Mouse (Mus musculus): Measurements from ENCODE around the gene Ano2. TPM values are rescaled to one million over a fixed set of nuclear protein-coding genes. Genes with fewer than 3 reads are reported as not detected.

Gene Ano2
- polyA plus RNA-seq, 1 experiment from 2014 or later, result 0.27 TPM

- 74% methylated on average over 6 of the region's 6 CpGs for WGBS
Observed at GRCm38 (mm10) chr6:125729471-125729870, 39.3 kb downstream of the Ano2 start.

GRCm38 (mm10) chr6:125729986-125730535, 39.8 kb downstream of the Ano2 start:
- Histone ChIP-seq H3K4me2 (ENCODE audit: low read depth, low read length) (no peak overlapping the region), H3K36me3 (ENCODE audit: control insufficient read depth, insufficient read depth, low read length) (no peaks in the 10 kb centered on the region), H3K4me3 (replicated peaks; ENCODE audit: low read length) (no peak overlapping the region), H3K4me1 (ENCODE audit: control insufficient read depth, insufficient read depth, low read length) (no peaks in the 10 kb centered on the region), H3K27me3 (ENCODE audit: control insufficient read depth, insufficient read depth, low read length) (no peaks in the 10 kb centered on the region), H3K9me3 (replicated peaks; ENCODE audit: control insufficient read depth, low read length) (no peaks in the 10 kb centered on the region), H3K9ac (ENCODE audit: low read length) (no peak overlapping the region), H3K27ac (ENCODE audit: low read length) (no peak overlapping the region)
- WGBS, result 62% methylated on average over 11 of the region's 11 CpGs
- no peak; the same call in 1 of the 2 replicates for ATAC-seq (ENCODE audit: insufficient read depth, low FRiP score)

More at GRCm38 (mm10) chr6:125729471-125729870, 39.3 kb downstream of the Ano2 start:
- no peaks in the 10 kb centered on the region for H3K9me3 ChIP-seq (replicated peaks; ENCODE audit: control insufficient read depth, low read length)
- H3K27me3 ChIP-seq (ENCODE audit: control insufficient read depth, insufficient read depth, low read length), result no peaks in the 10 kb centered on the region
- no peaks in the 10 kb centered on the region for H3K36me3 ChIP-seq (ENCODE audit: control insufficient read depth, insufficient read depth, low read length)
- H3K4me2 ChIP-seq (ENCODE audit: low read depth, low read length), result no peak overlapping the region
- no peak overlapping the region for H3K27ac ChIP-seq (ENCODE audit: low read length)
- no peak overlapping the region for H3K9ac ChIP-seq (ENCODE audit: low read length)
- no peak for ATAC-seq (ENCODE audit: insufficient read depth, low FRiP score)
- H3K4me1 ChIP-seq (ENCODE audit: control insufficient read depth, insufficient read depth, low read length), result no peaks in the 10 kb centered on the region
- H3K4me3 ChIP-seq (replicated peaks; ENCODE audit: low read length), result no peak overlapping the region

GRCm38 (mm10) chr6:125737511-125738285, 47.5 kb downstream of the Ano2 start:
- 34% methylated on average over 11 of the region's 11 CpGs for WGBS
- no peak overlapping the region for H3K9ac ChIP-seq (ENCODE audit: low read length)
- no peak overlapping the region for H3K27ac ChIP-seq (ENCODE audit: low read length)
- H3K4me1 ChIP-seq (ENCODE audit: control insufficient read depth, insufficient read depth, low read length), result no peaks in the 10 kb centered on the region
- ATAC-seq (ENCODE audit: insufficient read depth, low FRiP score), result no peak
- no peaks in the 10 kb centered on the region for H3K9me3 ChIP-seq (replicated peaks; ENCODE audit: control insufficient read depth, low read length)
- no peaks in the 10 kb centered on the region for H3K36me3 ChIP-seq (ENCODE audit: control insufficient read depth, insufficient read depth, low read length)
- no peak overlapping the region for H3K4me2 ChIP-seq (ENCODE audit: low read depth, low read length)
- H3K4me3 ChIP-seq (replicated peaks; ENCODE audit: low read length), result no peak overlapping the region
- no peaks in the 10 kb centered on the region for H3K27me3 ChIP-seq (ENCODE audit: control insufficient read depth, insufficient read depth, low read length)

- H3K27me3 ChIP-seq (ENCODE audit: control insufficient read depth, insufficient read depth, low read length), result no peaks in the 10 kb centered on the region
- ATAC-seq (ENCODE audit: insufficient read depth, low FRiP score), result 0 out of 2 replicates have a peak, but pooled peaks have one; percentile 33
- H3K4me2 ChIP-seq (ENCODE audit: low read depth, low read length), result no peak overlapping the region
- H3K36me3 ChIP-seq (ENCODE audit: control insufficient read depth, insufficient read depth, low read length), result no peaks in the 10 kb centered on the region
- H3K4me1 ChIP-seq (ENCODE audit: control insufficient read depth, insufficient read depth, low read length), result no peaks in the 10 kb centered on the region
- H3K4me3 ChIP-seq (replicated peaks; ENCODE audit: low read length), result no peak overlapping the region
- no peak overlapping the region for H3K27ac ChIP-seq (ENCODE audit: low read length)
- WGBS, result 87% methylated on average over 10 of the region's 10 CpGs
- H3K9me3 ChIP-seq (replicated peaks; ENCODE audit: control insufficient read depth, low read length), result no peaks in the 10 kb centered on the region
- H3K9ac ChIP-seq (ENCODE audit: low read length), result no peak overlapping the region
Observed at GRCm38 (mm10) chr6:125743203-125744100, 53.2 kb downstream of the Ano2 start.

GRCm38 (mm10) chr6:125747322-125747930, 57.2 kb downstream of the Ano2 start:
- H3K4me3 ChIP-seq (replicated peaks; ENCODE audit: low read length), result no peak overlapping the region
- no peak overlapping the region for H3K27ac ChIP-seq (ENCODE audit: low read length)
- no peak for ATAC-seq (ENCODE audit: insufficient read depth, low FRiP score)
- H3K36me3 ChIP-seq (ENCODE audit: control insufficient read depth, insufficient read depth, low read length), result no peaks in the 10 kb centered on the region
- no peak overlapping the region for H3K4me2 ChIP-seq (ENCODE audit: low read depth, low read length)
- 47% methylated on average over 10 of the region's 10 CpGs for WGBS
- H3K9ac ChIP-seq (ENCODE audit: low read length), result no peak overlapping the region
- H3K9me3 ChIP-seq (replicated peaks; ENCODE audit: control insufficient read depth, low read length), result no peaks in the 10 kb centered on the region
- no peaks in the 10 kb centered on the region for H3K27me3 ChIP-seq (ENCODE audit: control insufficient read depth, insufficient read depth, low read length)
- no peaks in the 10 kb centered on the region for H3K4me1 ChIP-seq (ENCODE audit: control insufficient read depth, insufficient read depth, low read length)

- 73% methylated on average over 3 of the region's 3 CpGs for WGBS
- Histone ChIP-seq H3K4me1 (ENCODE audit: control insufficient read depth, insufficient read depth, low read length) (no peaks in the 10 kb centered on the region), H3K4me2 (ENCODE audit: low read depth, low read length) (no peak overlapping the region), H3K27ac (ENCODE audit: low read length) (no peak overlapping the region), H3K27me3 (ENCODE audit: control insufficient read depth, insufficient read depth, low read length) (no peaks in the 10 kb centered on the region), H3K4me3 (replicated peaks; ENCODE audit: low read length) (no peak overlapping the region), H3K36me3 (ENCODE audit: control insufficient read depth, insufficient read depth, low read length) (no peaks in the 10 kb centered on the region), H3K9ac (ENCODE audit: low read length) (no peak overlapping the region), H3K9me3 (replicated peaks; ENCODE audit: control insufficient read depth, low read length) (no peaks in the 10 kb centered on the region)
- ATAC-seq (ENCODE audit: insufficient read depth, low FRiP score), result no peak
Observed at GRCm38 (mm10) chr6:125748646-125749045, 58.4 kb downstream of the Ano2 start.

- H3K4me1 ChIP-seq (ENCODE audit: control insufficient read depth, insufficient read depth, low read length), result no peaks in the 10 kb centered on the region
- no peak for ATAC-seq (ENCODE audit: insufficient read depth, low FRiP score)
- 70% methylated on average over 11 of the region's 11 CpGs for WGBS
- no peaks in the 10 kb centered on the region for H3K27me3 ChIP-seq (ENCODE audit: control insufficient read depth, insufficient read depth, low read length)
- H3K4me2 ChIP-seq (ENCODE audit: low read depth, low read length), result no peak overlapping the region
- no peak overlapping the region for H3K9ac ChIP-seq (ENCODE audit: low read length)
- H3K9me3 ChIP-seq (replicated peaks; ENCODE audit: control insufficient read depth, low read length), result no peaks in the 10 kb centered on the region
- no peak overlapping the region for H3K4me3 ChIP-seq (replicated peaks; ENCODE audit: low read length)
- H3K27ac ChIP-seq (ENCODE audit: low read length), result no peak overlapping the region
- H3K36me3 ChIP-seq (ENCODE audit: control insufficient read depth, insufficient read depth, low read length), result no peaks in the 10 kb centered on the region
Observed at GRCm38 (mm10) chr6:125762851-125763519, 72.8 kb downstream of the Ano2 start.

GRCm38 (mm10) chr6:125773256-125773655, 83.0 kb downstream of the Ano2 start:
- Histone ChIP-seq H3K27me3 (ENCODE audit: control insufficient read depth, insufficient read depth, low read length) (no peaks in the 10 kb centered on the region), H3K36me3 (ENCODE audit: control insufficient read depth, insufficient read depth, low read length) (no peaks in the 10 kb centered on the region), H3K4me2 (ENCODE audit: low read depth, low read length) (no peak overlapping the region), H3K9me3 (replicated peaks; ENCODE audit: control insufficient read depth, low read length) (no peaks in the 10 kb centered on the region), H3K4me1 (ENCODE audit: control insufficient read depth, insufficient read depth, low read length) (no peaks in the 10 kb centered on the region), H3K27ac (ENCODE audit: low read length) (no peak overlapping the region), H3K9ac (ENCODE audit: low read length) (no peak overlapping the region), H3K4me3 (replicated peaks; ENCODE audit: low read length) (no peak overlapping the region)
- no peak for ATAC-seq (ENCODE audit: insufficient read depth, low FRiP score)
- 33% methylated on average over 5 of the region's 5 CpGs for whole genome bisulfite sequencing

All from stomach, embryonic 16.5 days (tissue).